Mouse (Mus musculus) thymus, adult 2 months (tissue): ENCODE results near the gene Grip1.

ENCODE experiments used
- CTCF ChIP-seq: fragments of 200-500 bp; IDR thresholded peaks from 2 replicates; pipeline ENCODE4 v1.5.1; 2012; ENCODE audit warnings: mild to moderate bottlenecking, control low read depth, low read length, moderate library complexity, borderline replicate concordance; ENCODE audit not compliant: control insufficient read depth, poor library complexity, insufficient read depth; ENCODE audit errors: extremely low read depth
- POLR2A ChIP-seq: fragments of 200-500 bp; IDR thresholded peaks from 2 replicates; pipeline ENCODE4 v1.6.1; 2012; ENCODE audit warnings: mild to moderate bottlenecking, low read length, control low read depth, moderate library complexity; ENCODE audit not compliant: control insufficient read depth, poor library complexity, insufficient read depth; ENCODE audit errors: extremely low read depth

DNA sequence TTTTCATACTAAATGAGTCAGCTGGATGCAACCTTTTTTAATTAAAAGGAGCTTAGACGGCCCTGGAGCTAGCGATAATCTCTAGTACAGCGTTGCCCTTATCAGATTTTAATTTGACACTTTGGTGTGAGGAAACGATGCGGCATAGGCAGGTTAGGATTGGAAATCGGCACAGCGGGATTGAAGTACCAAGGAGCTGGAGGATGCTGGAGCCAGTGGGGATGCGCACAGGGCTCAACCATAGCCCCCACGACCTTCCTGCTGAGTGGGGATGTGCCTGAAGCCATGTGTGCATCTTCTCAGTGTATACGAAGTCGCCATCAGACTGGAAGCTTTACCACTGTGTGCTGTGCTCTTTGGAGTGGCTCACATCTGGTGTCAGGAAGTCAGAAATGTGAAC lies 526.4 kb downstream of the Grip1 start:
- TF ChIP-seq POLR2A, result no peak
- no peak for TF ChIP-seq CTCF
